Mouse (Mus musculus): ENCODE results near the gene Cbx2.

Cbx2 gene

DNA sequence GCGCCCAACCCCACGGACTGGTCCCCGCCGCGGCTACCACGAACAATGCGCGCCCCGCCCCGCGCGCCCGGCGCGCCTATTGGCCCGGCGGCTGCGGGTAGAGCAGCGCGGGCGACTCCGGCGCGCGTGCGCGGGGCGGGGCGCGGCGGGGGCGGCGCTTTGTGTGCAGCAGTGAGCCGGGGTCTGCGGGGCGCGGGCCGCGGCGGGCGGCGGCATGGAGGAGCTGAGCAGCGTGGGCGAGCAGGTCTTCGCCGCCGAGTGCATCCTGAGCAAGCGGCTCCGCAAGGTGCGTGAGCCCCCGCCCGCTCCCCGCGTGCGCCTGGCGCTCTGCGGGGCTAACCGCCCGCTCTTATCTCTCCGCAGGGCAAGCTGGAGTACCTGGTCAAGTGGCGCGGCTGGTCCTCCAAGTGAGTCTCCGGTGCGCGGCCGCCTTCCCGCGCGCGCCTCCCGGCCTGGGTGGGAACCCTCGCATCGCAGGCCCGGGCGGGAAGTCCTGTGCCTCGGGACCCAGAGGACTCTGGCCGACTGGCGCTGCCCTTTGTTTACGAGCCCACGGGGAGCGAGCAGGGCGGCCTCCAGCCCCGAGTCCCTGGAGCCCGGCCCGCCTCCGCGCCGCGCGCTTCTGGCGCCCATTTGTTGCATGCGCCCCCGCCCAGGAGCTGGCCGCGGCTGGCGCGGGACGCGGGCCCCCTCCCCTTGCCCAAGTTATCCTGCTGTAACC lies at the start of gene Cbx2:
TSS of gene Cbx2 (plus strand) at position 68 of the 721 bp plus-strand sequence.
- DNase-seq (ENCODE audit: low spot score), result peak; percentile 86

DNA sequence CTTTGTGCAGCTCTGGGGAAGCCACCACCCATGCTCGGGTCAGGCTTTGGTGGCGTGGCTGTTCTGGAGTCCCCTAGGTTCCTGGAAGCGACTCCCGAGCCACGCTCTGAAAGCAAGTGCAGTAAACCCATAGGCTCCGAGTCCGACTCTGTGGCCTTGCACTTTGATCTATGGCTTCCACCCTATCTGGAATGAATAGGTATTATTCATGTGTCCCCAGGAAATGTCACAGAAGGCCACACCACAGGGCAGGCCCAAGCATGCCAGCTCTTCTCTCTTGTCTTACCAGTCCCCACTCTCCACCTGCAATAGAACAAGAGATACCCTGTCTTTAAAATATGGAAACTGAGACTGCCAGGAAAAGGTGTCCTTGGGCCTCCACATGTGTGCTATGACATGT lies 48.4 kb upstream of the Cbx2 start:
- DNase-seq (ENCODE audit: low spot score), result no peak

- DNase-seq (ENCODE audit: low spot score), result peak; percentile 67
Measured at GRCm38 (mm10) chr11:118975427-118975826, 47.3 kb upstream of the Cbx2 start.

GRCm38 (mm10) chr11:118975917-118976316 lies 46.8 kb upstream of the Cbx2 start:
- no peak for DNase-seq (ENCODE audit: low spot score)

DNA sequence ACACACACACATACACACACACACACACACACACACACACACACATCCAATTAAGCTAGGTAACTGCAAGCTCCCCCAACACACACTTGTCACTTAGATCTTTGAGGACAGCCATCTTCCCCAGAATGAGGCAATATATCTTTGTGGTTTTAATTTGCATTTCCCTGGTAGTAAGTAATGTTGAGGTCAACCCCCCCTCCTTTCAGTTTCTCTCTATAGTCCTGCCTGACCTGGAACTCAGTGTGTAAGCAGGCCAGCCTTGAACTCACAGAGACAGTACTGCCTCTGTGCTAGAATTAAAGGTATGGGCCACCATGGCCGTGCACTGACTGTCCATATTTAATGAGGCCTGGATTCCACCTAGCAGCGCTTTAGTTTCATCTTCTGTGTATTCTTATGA lies 42.4 kb upstream of the Cbx2 start:
- no peak for DNase-seq (ENCODE audit: low spot score)

GRCm38 (mm10) chr11:118981012-118981776 lies 41.6 kb upstream of the Cbx2 start:
- no peak for DNase-seq (ENCODE audit: low spot score)

GRCm38 (mm10) chr11:118982593-118983113 lies 40.1 kb upstream of the Cbx2 start:
- no peak for DNase-seq (ENCODE audit: low spot score)

DNA sequence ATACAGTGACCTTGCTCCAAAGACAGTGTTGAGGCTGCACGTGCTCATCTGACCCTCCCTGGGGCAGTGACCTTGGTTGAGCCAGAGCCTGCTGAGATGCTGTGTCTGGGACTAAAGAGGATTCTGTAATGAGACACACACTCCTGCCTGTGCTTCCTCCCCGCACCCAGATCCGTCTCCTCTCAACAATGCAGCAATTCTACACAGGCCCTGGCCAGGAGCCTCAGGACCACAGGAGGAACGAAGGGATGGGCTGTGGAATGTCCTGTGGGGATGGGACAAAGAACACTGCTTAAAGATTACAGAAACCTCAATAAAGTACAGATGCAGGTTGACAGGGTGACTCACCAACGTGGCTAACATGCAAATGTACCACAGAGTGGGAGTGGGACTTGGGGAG lies 37.2 kb upstream of the Cbx2 start:
- no peak for DNase-seq (ENCODE audit: low spot score)

GRCm38 (mm10) chr11:118987999-118988398 lies 34.8 kb upstream of the Cbx2 start, which contains the start of gene Enpp7:
Enpp7 (plus strand) TSS chr11:118988188.
- DNase-seq (ENCODE audit: low spot score), result no peak

DNA sequence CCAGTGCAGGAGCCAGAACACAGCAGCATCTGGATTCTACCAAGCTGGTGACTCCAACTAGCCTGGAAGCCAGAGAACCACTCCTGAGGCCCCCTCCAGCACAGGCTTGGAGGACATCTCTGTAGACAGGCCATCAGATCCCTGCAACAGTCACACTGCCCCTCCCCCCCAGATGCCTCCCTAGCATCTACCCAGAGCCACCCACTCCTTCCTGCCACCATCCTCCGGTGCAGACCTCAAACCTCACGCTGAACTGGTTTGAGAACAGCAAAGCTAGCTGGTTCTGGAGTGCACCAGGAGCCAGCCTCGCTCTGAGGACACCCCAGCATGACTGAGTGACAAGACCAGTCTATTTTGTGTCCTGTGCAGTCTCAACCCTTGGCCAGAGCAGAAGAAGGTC lies 30.0 kb upstream of the Cbx2 start:
- DNase-seq (ENCODE audit: low spot score), result no peak

DNA sequence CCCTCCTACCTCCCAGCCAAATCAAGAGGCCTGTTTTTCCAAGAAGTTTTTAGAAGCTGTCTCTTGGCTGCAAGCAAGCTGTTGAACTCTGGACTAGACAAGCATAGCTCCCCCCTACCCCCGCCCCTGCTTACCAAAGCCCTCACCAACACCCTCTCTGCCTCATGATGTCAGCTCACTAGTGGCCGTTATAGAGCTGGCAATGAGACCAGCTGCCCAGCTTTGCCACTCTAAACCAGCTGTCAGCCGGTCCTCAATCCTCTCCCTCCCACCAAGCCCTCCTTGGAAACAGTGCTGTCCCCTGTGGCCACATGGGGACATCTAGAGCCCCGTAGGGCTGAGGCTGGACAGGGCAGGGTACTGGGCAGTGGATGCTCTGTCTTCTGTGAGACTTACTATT lies 27.3 kb upstream of the Cbx2 start:
- no peak for DNase-seq (ENCODE audit: low spot score)

GRCm38 (mm10) chr11:118997182-118997581 lies 25.6 kb upstream of the Cbx2 start:
- no peak for DNase-seq (ENCODE audit: low spot score)

- DNase-seq (ENCODE audit: low spot score), result peak; percentile 76
Measured at GRCm38 (mm10) chr11:118998540-118999265, 24.1 kb upstream of the Cbx2 start.

GRCm38 (mm10) chr11:118999361-118999804 lies 23.4 kb upstream of the Cbx2 start:
- no peak for DNase-seq (ENCODE audit: low spot score)

DNA sequence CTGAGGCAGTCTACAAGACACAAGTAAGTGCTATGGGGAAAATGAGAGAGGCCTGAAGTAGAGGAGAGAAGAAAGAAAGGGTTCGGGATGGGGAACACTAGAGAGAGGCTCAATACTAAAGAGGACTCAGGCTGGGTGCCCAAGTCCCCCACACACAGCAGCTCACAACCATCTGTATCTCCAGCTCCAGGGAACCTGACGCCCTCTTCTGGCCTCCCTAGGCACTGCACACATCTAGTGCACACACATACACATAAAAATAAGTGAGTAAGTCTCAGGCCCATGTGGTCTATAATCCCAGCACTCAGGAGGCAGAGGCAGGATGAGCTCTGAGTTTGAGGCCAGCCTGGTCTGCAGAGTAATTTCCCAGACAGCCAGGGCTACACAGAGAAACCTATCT lies 21.9 kb upstream of the Cbx2 start:
- no peak for DNase-seq (ENCODE audit: low spot score)

GRCm38 (mm10) chr11:119001493-119002128 lies 21.2 kb upstream of the Cbx2 start:
- DNase-seq (ENCODE audit: low spot score), result no peak

- no peak for DNase-seq (ENCODE audit: low spot score)
Measured at GRCm38 (mm10) chr11:119005547-119006275, 17.1 kb upstream of the Cbx2 start.

GRCm38 (mm10) chr11:119006462-119006861 lies 16.3 kb upstream of the Cbx2 start:
- DNase-seq (ENCODE audit: low spot score), result no peak

- no peak for DNase-seq (ENCODE audit: low spot score)
Measured at GRCm38 (mm10) chr11:119007461-119008456, 15.0 kb upstream of the Cbx2 start.

- no peak for DNase-seq (ENCODE audit: low spot score)
Measured at GRCm38 (mm10) chr11:119014455-119014854, 8.3 kb upstream of the Cbx2 start.

All from urinary bladder, postnatal 14 days (tissue).